Mouse (Mus musculus) stomach, adult 2 months (tissue): Measurements from ENCODE around the gene Dhcr24. TPM values are rescaled to one million over a fixed set of nuclear protein-coding genes. Genes with fewer than 3 reads are reported as not detected.

Source experiments
- polyA plus RNA-seq: library from polyadenylated mRNA; depleted of rRNA; stranded (reverse); fragments of >200 nt; gene quantifications from 2 replicates; pipeline ENCODE4 v1.2.3, GENCODE M21; 2012; rRNA removed

Gene Dhcr24
- polyA plus RNA-seq = 54.1 and 65.5 TPM in 2 replicates

DNA sequence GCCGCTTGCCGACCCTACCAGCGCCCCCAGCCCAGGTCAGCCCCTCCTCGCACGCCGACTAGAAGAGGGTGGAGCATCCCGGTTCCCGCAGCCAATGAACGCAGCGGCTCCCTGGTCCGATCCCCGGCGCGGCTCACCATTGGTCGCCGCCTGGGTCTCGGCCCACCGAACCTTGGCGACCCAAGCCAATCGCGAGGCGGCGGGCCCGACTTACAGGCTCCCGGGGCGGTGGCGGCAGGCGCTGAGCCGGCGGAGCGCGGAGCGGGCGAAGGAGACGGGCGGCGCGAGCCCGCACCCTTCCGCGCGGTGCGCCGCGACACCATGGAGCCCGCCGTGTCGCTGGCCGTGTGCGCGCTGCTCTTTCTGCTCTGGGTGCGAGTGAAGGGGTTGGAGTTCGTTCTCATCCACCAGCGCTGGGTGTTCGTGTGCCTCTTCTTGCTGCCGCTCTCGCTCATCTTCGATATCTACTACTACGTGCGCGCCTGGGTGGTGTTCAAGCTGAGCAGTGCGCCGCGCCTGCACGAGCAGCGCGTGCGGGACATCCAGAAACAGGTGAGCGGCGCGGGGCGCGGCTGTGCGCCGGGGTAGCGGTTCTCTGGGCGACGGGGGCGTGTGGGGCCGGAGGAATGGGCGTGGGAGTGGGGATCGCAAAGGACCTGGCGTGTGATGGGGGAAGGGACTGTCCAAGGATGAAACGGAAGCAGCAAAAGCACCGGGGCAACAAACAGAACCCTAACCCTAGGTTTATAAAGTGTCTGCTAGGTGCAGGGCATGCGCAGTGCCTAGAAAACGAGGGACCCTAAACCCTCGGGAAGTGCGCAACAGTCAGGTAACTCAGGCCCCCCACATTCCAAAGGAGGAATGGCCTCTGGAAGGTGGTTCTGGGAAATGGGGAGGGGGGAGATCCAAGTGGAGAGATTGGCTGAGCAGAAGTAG is at the start of gene Dhcr24:
TSS of gene Dhcr24 (plus strand) at position 193 of the 936 bp plus-strand sequence.

DNA sequence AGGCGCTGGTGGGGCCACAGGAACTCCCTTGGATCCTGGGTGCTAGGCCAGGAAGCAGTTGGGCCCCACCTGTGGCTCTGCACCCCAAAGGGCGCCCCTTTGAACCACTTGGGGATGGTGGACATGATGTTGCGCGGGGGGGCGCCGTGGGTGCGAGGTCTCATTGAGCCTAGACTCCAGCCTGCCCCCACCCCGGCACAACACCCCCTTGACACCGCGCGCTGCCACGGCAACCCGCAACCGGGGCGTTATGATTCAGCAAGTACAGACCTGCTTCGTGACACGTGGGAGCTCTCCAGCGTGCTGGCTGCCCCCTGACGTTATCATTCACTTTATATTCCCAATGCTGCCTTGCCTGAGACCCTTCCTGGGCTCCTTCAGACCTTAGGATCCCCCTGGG is 56.2 kb downstream of the Dhcr24 start, which contains the start of gene Lexm:
TSS of gene Lexm (minus strand) at position 186 of the 400 bp plus-strand sequence.

DNA sequence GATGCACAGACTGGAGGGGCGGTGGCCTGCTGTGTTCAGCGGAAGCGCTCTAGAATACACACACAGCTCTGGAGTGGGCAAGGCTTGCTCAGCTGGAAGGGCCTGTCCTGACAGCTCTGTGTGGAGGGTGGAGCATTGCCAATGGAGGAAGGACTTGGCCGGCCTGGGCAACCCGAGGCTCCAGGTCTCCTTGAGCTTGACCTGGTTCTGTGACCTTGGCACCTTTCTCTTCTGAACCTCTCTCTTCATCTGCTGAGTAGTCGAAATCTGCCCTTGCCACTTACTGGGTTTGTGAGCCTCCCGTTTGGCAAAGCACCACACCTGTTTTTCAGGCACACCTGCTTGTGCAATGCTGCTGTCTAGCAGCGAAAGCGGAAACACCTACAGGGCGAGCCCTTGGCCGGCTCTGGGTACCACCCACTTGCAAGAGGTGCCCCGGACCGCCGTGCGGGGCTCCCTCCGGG is 61.2 kb downstream of the Dhcr24 start, which contains the start of gene Ttc22:
TSS of gene Ttc22 (plus strand) at position 403 of the 464 bp plus-strand sequence.

Other genes with a start within 250 kb of the Dhcr24 start
- 4.7 and 6.6 TPM in 2 replicates for gene Usp24, start 244.8 kb upstream of the Dhcr24 start, polyA plus RNA-seq
- 0.52 and 1.5 TPM in 2 replicates for gene Pcsk9, start 96.7 kb upstream of the Dhcr24 start, polyA plus RNA-seq
- gene Bsnd, start 68.8 kb upstream of the Dhcr24 start, polyA plus RNA-seq = 0.09 TPM in 1 of 2 replicates, not detected in the other
- gene Lexm, start 56.2 kb downstream of the Dhcr24 start, polyA plus RNA-seq = not detected in 2 replicates
- 20.5 and 29.3 TPM in 2 replicates for gene Ttc22, start 61.4 kb downstream of the Dhcr24 start, polyA plus RNA-seq
- gene Pars2, start 90.0 kb downstream of the Dhcr24 start, polyA plus RNA-seq = 2.9 and 3.0 TPM in 2 replicates
- 12.4 and 14.4 TPM in 2 replicates for gene Ttc4, start 117.9 kb downstream of the Dhcr24 start, polyA plus RNA-seq
- gene Mroh7, start 169.9 kb downstream of the Dhcr24 start, polyA plus RNA-seq = 0.24 and 0.29 TPM in 2 replicates
- gene Fam151a, start 172.9 kb downstream of the Dhcr24 start, polyA plus RNA-seq = 0.30 TPM in 1 of 2 replicates, not detected in the other
- 10.4 and 13.1 TPM in 2 replicates for gene Acot11, start 244.0 kb downstream of the Dhcr24 start, polyA plus RNA-seq